Mouse (Mus musculus): ENCODE data around the gene Slc22a4. TPM values are rescaled to one million over a fixed set of nuclear protein-coding genes. Genes with fewer than 3 reads are reported as not detected.

Gene Slc22a4
- polyA plus RNA-seq, 1 experiment from 2014 or later, result 34.8 TPM

DNA sequence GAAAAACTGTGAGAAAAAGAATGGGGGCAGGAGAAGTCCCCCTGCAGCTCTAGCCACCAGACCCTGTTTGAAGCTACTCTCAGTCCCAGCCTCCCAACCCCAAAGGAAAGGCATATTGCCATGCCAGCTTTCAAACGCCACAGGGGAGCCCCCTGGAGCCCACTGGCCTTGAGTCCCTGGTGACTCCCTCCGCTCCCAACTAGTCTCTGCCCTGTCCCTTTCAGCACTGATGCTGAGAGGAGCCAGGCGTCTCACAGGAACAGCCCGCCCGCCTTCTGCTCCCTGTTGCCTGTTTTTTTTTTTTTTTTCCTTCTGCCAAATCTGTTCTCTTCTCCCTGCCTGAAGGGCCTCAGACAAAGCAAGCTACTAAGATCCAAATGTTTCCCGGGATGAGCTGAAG lies 30.8 kb upstream of the Slc22a4 start:
- Histone ChIP-seq H3K4me1 (ENCODE audit: control insufficient read depth, low read depth, low read length) (no peaks in the 10 kb centered on the region), H3K9ac (ENCODE audit: low read depth, low read length) (no peak overlapping the region), H3K9me3 (replicated peaks; ENCODE audit: control insufficient read depth, low read length) (no peaks in the 10 kb centered on the region), H3K36me3 (ENCODE audit: control insufficient read depth, insufficient read depth) (no peaks in the 10 kb centered on the region), H3K27ac (ENCODE audit: low read length) (no peak overlapping the region), H3K4me2 (ENCODE audit: low read depth, low read length) (no peak overlapping the region), H3K27me3 (ENCODE audit: control insufficient read depth, insufficient read depth, low read depth, low read length) (no peaks in the 10 kb centered on the region), H3K4me3 (ENCODE audit: low read depth, low read length) (no peak overlapping the region)
- no peak for ATAC-seq (ENCODE audit: low read depth)
- WGBS (ENCODE audit: insufficient replicate concordance), result 48% methylated on average over 6 of the region's 6 CpGs

DNA sequence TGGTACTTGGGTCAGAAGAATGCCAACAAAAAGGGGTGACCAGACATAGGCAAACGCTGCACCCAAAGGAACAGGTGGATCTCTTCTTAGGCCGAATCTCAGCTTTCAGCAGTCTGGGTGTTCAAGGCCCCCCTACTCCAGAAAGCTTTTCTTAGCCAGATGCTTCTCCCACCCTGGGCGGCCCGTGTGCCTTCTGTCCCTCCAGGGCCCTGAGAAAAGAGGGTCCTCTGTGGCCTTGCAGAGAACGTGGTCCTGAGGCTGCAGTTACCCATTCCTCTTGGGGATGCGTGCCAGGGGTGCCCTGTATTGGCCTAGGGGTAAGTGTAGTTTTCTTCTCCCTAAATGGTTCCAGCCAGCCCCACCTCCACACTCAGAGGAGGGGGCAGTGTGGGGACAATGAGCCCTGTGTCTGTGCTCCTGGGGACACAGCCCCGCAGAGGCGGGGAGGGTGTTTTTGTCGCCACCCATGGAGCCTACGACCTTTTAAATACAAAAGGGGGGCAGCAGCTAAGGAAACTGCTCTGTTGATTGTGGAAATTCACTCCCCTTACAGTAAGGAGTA lies 30.2 kb upstream of the Slc22a4 start:
- no peak overlapping the region for H3K4me3 ChIP-seq (ENCODE audit: low read depth, low read length)
- H3K27me3 ChIP-seq (ENCODE audit: control insufficient read depth, insufficient read depth, low read depth, low read length), result no peaks in the 10 kb centered on the region
- H3K9me3 ChIP-seq (replicated peaks; ENCODE audit: control insufficient read depth, low read length), result no peaks in the 10 kb centered on the region
- no peak for ATAC-seq (ENCODE audit: low read depth)
- no peak overlapping the region for H3K4me2 ChIP-seq (ENCODE audit: low read depth, low read length)
- no peak overlapping the region for H3K27ac ChIP-seq (ENCODE audit: low read length)
- no peaks in the 10 kb centered on the region for H3K36me3 ChIP-seq (ENCODE audit: control insufficient read depth, insufficient read depth)
- WGBS (ENCODE audit: insufficient replicate concordance), result 67% methylated on average over 10 of the region's 10 CpGs
- H3K4me1 ChIP-seq (ENCODE audit: control insufficient read depth, low read depth, low read length), result peaks cover 3% of the 10 kb centered on the region
- no peak overlapping the region for H3K9ac ChIP-seq (ENCODE audit: low read depth, low read length)

DNA sequence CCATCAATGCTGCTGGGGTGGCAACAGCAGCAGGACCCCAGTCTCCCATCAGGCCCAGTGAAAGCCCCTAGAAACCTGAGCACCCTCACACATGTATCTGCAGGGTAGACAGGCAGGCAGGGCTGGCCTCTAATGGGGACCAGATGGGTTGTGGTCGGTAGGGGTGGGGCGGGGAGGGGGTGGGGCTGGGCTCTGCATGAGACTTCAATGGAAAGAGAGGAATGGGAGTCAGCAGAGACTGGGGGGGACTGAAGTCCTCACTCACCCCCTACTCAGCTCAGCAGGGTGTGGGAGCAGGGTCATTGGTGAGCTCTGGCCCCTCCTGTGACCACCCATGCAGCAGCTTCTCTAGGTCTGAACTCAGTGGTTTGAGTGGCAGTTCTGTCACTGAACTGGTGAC lies 29.5 kb upstream of the Slc22a4 start:
- H3K9ac ChIP-seq (ENCODE audit: low read depth, low read length), result no peak overlapping the region
- no peak overlapping the region for H3K27ac ChIP-seq (ENCODE audit: low read length)
- H3K4me3 ChIP-seq (ENCODE audit: low read depth, low read length), result no peak overlapping the region
- H3K4me1 ChIP-seq (ENCODE audit: control insufficient read depth, low read depth, low read length), result peaks cover 5% of the 10 kb centered on the region
- H3K4me2 ChIP-seq (ENCODE audit: low read depth, low read length), result no peak overlapping the region
- H3K9me3 ChIP-seq (replicated peaks; ENCODE audit: control insufficient read depth, low read length), result no peaks in the 10 kb centered on the region
- 46% methylated on average over 2 of the region's 2 CpGs for WGBS (ENCODE audit: insufficient replicate concordance)
- H3K27me3 ChIP-seq (ENCODE audit: control insufficient read depth, insufficient read depth, low read depth, low read length), result no peaks in the 10 kb centered on the region
- no peak for ATAC-seq (ENCODE audit: low read depth)
- no peaks in the 10 kb centered on the region for H3K36me3 ChIP-seq (ENCODE audit: control insufficient read depth, insufficient read depth)

DNA sequence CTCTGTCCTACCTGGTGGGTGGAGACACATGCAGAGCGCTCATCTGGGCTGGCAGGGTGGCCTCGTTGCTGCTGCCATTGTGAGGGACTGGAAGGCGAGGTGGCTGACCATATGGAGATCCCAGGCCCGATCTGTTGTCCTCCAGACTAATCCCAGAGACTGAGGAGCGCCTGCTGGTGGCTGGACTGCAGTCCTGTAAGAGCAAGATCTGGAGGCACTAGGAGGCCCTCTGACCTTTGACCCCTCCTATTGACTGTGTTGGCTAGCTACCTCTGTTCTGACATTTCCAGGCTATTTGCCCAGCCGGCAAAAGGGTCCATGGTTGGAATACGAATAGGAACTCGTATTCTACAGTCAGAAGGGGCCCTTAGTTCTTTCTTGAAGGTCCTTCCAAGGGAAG lies 28.2 kb upstream of the Slc22a4 start:
- peak; percentile 59 for ATAC-seq (ENCODE audit: low read depth)
- H3K27me3 ChIP-seq (ENCODE audit: control insufficient read depth, insufficient read depth, low read depth, low read length), result no peaks in the 10 kb centered on the region
- H3K4me1 ChIP-seq (ENCODE audit: control insufficient read depth, low read depth, low read length), result peaks cover 5% of the 10 kb centered on the region
- no peak overlapping the region for H3K4me3 ChIP-seq (ENCODE audit: low read depth, low read length)
- no peak overlapping the region for H3K4me2 ChIP-seq (ENCODE audit: low read depth, low read length)
- no peaks in the 10 kb centered on the region for H3K36me3 ChIP-seq (ENCODE audit: control insufficient read depth, insufficient read depth)
- no peaks in the 10 kb centered on the region for H3K9me3 ChIP-seq (replicated peaks; ENCODE audit: control insufficient read depth, low read length)
- no peak overlapping the region; the same call in 1 of the 2 replicates for H3K9ac ChIP-seq (ENCODE audit: low read depth, low read length)
- no peak overlapping the region for H3K27ac ChIP-seq (ENCODE audit: low read length)
- WGBS (ENCODE audit: insufficient replicate concordance), result 51% methylated on average over 8 of the region's 8 CpGs

DNA sequence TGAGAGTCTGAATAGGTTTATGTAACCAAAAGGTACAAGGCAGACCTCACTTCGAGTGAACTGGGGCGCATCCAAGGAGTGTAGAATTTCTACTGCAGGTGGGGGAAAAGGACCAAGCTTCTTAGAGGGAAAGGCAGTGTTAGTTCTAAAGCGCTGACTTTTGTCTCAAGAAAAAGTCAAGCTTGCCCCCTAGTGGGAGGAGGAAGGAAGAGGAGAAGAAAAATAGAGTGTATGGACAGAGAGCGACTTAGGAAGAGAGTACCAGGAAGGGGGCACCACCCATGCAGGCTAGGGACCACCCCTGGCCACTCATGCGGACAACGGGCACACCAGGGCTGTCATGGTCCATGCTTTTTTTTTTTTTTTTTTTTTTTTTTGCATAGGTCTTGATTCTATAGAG lies 26.4 kb upstream of the Slc22a4 start:
- 19% methylated on average over 6 of the region's 6 CpGs for WGBS (ENCODE audit: insufficient replicate concordance)
- no peak for ATAC-seq (ENCODE audit: low read depth)
- no peaks in the 10 kb centered on the region for H3K9me3 ChIP-seq (replicated peaks; ENCODE audit: control insufficient read depth, low read length)
- no peaks in the 10 kb centered on the region for H3K27me3 ChIP-seq (ENCODE audit: control insufficient read depth, insufficient read depth, low read depth, low read length)
- H3K27ac ChIP-seq (ENCODE audit: low read length), result no peak overlapping the region
- H3K4me1 ChIP-seq (ENCODE audit: control insufficient read depth, low read depth, low read length), result peaks cover 5% of the 10 kb centered on the region
- H3K4me2 ChIP-seq (ENCODE audit: low read depth, low read length), result no peak overlapping the region
- no peak overlapping the region for H3K4me3 ChIP-seq (ENCODE audit: low read depth, low read length)
- no peaks in the 10 kb centered on the region for H3K36me3 ChIP-seq (ENCODE audit: control insufficient read depth, insufficient read depth)
- H3K9ac ChIP-seq (ENCODE audit: low read depth, low read length), result no peak overlapping the region

DNA sequence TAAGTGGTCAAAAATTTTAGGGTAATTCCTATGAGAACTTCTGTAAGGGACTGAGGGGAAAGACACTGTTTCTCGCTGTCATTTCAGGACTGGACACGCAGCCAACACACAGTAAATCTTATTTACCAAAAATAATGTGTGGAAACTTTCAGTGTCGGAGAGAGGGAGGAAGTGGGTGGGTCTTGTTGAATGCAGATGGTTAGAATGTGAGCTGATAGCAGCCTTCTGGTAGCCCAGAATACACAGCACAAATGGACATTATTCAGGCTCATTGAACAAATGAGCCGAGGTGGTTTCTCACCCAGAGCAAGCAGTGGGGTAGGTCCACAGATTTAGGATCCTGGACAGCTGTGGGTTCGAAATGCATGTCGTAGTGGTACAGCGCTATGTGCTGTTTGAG lies 25.2 kb upstream of the Slc22a4 start:
- H3K27me3 ChIP-seq (ENCODE audit: control insufficient read depth, insufficient read depth, low read depth, low read length), result no peaks in the 10 kb centered on the region
- 44% methylated on average over 7 of the region's 7 CpGs for WGBS (ENCODE audit: insufficient replicate concordance)
- no peak overlapping the region for H3K4me2 ChIP-seq (ENCODE audit: low read depth, low read length)
- H3K4me3 ChIP-seq (ENCODE audit: low read depth, low read length), result no peak overlapping the region
- H3K36me3 ChIP-seq (ENCODE audit: control insufficient read depth, insufficient read depth), result no peaks in the 10 kb centered on the region
- ATAC-seq (ENCODE audit: low read depth), result no peak
- no peak overlapping the region for H3K27ac ChIP-seq (ENCODE audit: low read length)
- H3K4me1 ChIP-seq (ENCODE audit: control insufficient read depth, low read depth, low read length), result peaks cover 5% of the 10 kb centered on the region
- H3K9ac ChIP-seq (ENCODE audit: low read depth, low read length), result no peak overlapping the region
- H3K9me3 ChIP-seq (replicated peaks; ENCODE audit: control insufficient read depth, low read length), result no peaks in the 10 kb centered on the region

DNA sequence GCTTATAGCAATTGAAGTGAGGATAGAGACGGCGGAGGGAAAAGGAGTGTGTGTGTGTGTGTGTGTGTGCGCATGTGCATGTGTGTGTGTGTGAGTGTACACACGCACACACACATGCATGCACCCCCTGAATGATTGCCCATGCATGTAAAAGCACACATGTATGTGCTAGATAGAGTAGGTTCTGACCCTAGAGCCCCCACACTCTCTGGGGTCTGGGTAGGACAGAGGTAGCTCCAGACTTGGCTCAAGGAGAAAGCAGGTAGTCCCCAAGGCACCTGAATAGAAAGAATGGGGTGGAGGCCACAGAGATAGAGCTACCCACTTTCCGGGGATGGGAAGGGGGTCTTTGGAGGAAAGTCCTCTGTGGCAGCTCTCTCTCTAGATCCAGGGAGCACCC lies 24.2 kb upstream of the Slc22a4 start:
- Histone ChIP-seq H3K27ac (ENCODE audit: low read length) (no peak overlapping the region), H3K4me3 (ENCODE audit: low read depth, low read length) (no peak overlapping the region), H3K9me3 (replicated peaks; ENCODE audit: control insufficient read depth, low read length) (no peaks in the 10 kb centered on the region), H3K4me2 (ENCODE audit: low read depth, low read length) (no peak overlapping the region), H3K9ac (ENCODE audit: low read depth, low read length) (no peak overlapping the region), H3K27me3 (ENCODE audit: control insufficient read depth, insufficient read depth, low read depth, low read length) (no peaks in the 10 kb centered on the region), H3K36me3 (ENCODE audit: control insufficient read depth, insufficient read depth) (no peaks in the 10 kb centered on the region), H3K4me1 (ENCODE audit: control insufficient read depth, low read depth, low read length) (peaks cover 5% of the 10 kb centered on the region)
- WGBS (ENCODE audit: insufficient replicate concordance), result 78% methylated on average over 5 of the region's 5 CpGs
- no peak for ATAC-seq (ENCODE audit: low read depth)

DNA sequence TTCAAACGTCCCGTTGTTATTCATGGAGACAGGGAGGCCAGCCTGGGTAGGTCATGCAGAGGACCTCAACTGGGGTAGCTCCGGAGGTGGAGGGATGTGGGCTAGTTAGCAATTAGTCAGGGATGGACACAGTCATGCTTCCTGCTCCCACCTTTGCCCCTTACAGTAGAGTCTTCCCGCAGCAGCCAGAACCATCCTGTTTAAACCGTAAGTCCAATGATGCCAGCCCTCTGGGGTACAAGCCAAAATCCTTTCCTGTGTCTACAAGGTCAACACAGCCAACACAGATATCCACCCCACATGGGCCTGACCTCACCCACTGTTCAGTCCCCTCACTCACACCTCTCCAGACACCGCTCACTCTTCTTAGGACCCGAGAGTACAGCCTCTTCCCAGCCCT lies 23.3 kb upstream of the Slc22a4 start:
- Histone ChIP-seq H3K27me3 (ENCODE audit: control insufficient read depth, insufficient read depth, low read depth, low read length) (no peaks in the 10 kb centered on the region), H3K36me3 (ENCODE audit: control insufficient read depth, insufficient read depth) (no peaks in the 10 kb centered on the region), H3K9ac (ENCODE audit: low read depth, low read length) (no peak overlapping the region), H3K27ac (ENCODE audit: low read length) (no peak overlapping the region), H3K4me3 (ENCODE audit: low read depth, low read length) (no peak overlapping the region), H3K4me1 (ENCODE audit: control insufficient read depth, low read depth, low read length) (peaks cover 5% of the 10 kb centered on the region), H3K4me2 (ENCODE audit: low read depth, low read length) (no peak overlapping the region), H3K9me3 (replicated peaks; ENCODE audit: control insufficient read depth, low read length) (no peaks in the 10 kb centered on the region)
- ATAC-seq (ENCODE audit: low read depth), result no peak
- WGBS (ENCODE audit: insufficient replicate concordance), result 60% methylated on average over 7 of the region's 7 CpGs

DNA sequence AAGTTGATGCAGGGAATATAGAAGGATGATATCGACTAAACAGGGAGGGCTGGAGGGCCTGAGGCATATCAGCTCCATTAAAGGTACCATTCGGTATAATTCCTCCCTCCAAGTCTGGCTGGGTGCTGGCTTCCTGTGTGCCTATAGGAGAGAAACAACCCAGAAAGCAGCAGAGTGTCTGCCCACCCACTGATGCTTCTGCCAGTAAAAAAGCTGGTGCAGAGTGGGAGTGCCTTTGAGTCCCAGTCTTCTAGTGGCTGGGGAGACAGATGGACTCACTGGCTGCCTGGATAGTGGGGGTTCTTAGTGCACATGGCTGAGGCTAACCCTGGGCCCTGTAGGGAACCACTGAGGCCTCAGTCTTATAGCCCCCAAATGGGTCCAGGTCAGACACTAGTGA lies 22.3 kb upstream of the Slc22a4 start:
- Histone ChIP-seq H3K27ac (ENCODE audit: low read length) (no peak overlapping the region), H3K27me3 (ENCODE audit: control insufficient read depth, insufficient read depth, low read depth, low read length) (no peaks in the 10 kb centered on the region), H3K36me3 (ENCODE audit: control insufficient read depth, insufficient read depth) (no peaks in the 10 kb centered on the region), H3K4me2 (ENCODE audit: low read depth, low read length) (no peak overlapping the region), H3K9me3 (replicated peaks; ENCODE audit: control insufficient read depth, low read length) (no peaks in the 10 kb centered on the region), H3K4me1 (ENCODE audit: control insufficient read depth, low read depth, low read length) (peaks cover 5% of the 10 kb centered on the region), H3K9ac (ENCODE audit: low read depth, low read length) (no peak overlapping the region), H3K4me3 (ENCODE audit: low read depth, low read length) (no peak overlapping the region)
- ATAC-seq (ENCODE audit: low read depth), result no peak
- 61% methylated on average over 2 of the region's 2 CpGs for WGBS (ENCODE audit: insufficient replicate concordance)
